Mouse (Mus musculus): Measurements from ENCODE around the gene Arhgap17. TPM values are rescaled to one million over a fixed set of nuclear protein-coding genes. Genes with fewer than 3 reads are reported as not detected.

The Arhgap17 gene
- polyA plus RNA-seq, 1 experiment from 2014 or later, result 27.0 TPM

DNA sequence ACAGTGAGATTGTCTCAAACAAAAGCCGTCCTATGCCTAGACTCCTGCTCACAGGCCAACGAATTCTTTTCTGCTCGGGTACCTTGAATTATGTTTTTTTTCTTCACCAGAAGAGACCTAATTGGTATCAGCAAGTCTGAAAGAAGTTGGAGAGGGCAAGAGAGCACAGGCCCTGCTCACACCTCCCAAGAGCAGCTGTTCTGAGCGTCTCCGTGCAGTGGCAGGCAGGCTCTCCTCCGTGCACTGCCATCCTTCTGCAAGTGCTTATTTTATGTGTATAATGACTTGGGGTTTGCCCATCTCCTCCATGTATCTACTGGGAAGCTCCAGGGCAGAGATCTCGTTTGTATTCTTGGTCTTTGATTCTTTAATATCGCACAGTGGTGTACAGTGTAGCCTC is 2.9 kb downstream of the Arhgap17 start:
- Histone ChIP-seq H3K9me3 (no peaks in the 10 kb centered on the region), H3K36me3 (no peaks in the 10 kb centered on the region), H3K27ac (no peak overlapping the region), H3K4me3 (no peak overlapping the region), H3K27me3 (ENCODE audit: insufficient read depth, poor library complexity, severe bottlenecking) (no peaks in the 10 kb centered on the region), H3K4me1 (peaks cover 45% of the 10 kb centered on the region)
- WGBS, result 80% methylated on average over 8 of the region's 8 CpGs
- DNase-seq (ENCODE audit: low spot score), result no peak

DNA sequence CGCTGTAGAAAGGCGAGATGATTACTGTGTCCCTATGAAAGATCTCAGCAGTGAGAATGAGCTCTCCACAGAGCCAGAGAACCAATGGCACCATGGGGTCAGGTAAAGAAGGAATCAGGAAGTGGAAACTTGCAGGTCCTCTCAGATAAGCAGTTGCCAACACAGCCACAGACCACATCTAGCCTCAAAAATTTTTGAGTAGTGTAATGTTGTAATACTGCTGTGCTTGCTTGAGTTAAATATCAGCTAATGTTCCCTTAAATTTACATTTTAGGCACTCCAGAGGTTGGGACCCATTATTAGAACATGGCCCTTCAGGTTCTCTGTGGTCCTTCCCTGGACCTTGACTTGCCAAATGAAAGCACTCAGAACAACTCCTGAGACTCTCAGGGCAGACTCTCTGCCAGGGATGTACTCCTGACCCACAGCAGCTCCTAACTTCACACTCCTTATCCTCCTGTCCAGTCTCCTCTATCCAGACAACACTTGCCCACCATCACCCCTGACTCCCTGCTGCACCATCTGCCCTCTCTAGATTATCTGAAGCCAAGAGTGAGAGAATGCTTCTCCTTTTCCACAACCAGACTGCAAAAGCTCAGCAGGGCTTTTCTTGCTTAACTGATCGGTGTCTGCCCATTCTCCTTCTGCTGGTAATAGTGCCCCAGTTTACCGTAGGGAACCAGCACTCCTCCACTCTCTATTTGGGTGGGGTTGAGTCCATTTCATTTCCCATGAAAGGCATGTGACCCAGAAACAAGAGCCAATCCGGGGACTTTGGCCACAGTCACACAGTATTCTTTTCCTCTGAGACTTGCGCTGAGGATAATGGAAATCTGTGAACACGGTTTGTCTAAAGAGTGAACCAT is 3.6 kb downstream of the Arhgap17 start:
- no peaks in the 10 kb centered on the region for H3K9me3 ChIP-seq
- no peaks in the 10 kb centered on the region for H3K27me3 ChIP-seq (ENCODE audit: insufficient read depth, poor library complexity, severe bottlenecking)

DNA sequence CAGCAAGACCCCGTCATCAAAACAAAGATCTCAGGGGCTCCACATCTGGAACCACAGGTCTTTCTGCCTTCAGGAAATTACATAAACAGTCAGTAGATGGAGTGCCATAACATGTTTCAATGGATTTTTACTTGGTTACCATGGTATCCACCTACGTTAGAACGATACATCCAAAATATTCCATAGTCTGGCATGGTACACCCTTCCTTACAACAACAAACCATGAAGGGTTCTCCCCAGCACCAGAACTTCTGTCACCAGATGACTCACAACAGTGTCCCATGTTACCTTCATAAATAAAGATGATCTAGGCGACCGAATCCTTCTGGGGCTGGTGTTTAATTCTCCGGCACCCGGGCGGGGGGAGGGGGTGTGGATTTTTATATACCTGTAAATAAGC is 5.7 kb downstream of the Arhgap17 start:
- no peaks in the 10 kb centered on the region for H3K9me3 ChIP-seq
- H3K4me1 ChIP-seq, result peaks cover 50% of the 10 kb centered on the region
- H3K27ac ChIP-seq, result no peak overlapping the region
- H3K4me3 ChIP-seq, result no peak overlapping the region
- no peak for DNase-seq (ENCODE audit: low spot score)
- 94% methylated on average over 8 of the region's 8 CpGs for WGBS
- no peaks in the 10 kb centered on the region for H3K36me3 ChIP-seq
- no peaks in the 10 kb centered on the region for H3K27me3 ChIP-seq (ENCODE audit: insufficient read depth, poor library complexity, severe bottlenecking)

More for the DNA sequence above, 3.6 kb downstream of the Arhgap17 start:
- 75% methylated on average over 7 of the region's 7 CpGs for WGBS
- no peak for DNase-seq (ENCODE audit: low spot score)
- no peak overlapping the region for H3K4me3 ChIP-seq
- H3K36me3 ChIP-seq, result no peaks in the 10 kb centered on the region
- H3K27ac ChIP-seq, result no peak overlapping the region
- peaks cover 45% of the 10 kb centered on the region for H3K4me1 ChIP-seq

DNA sequence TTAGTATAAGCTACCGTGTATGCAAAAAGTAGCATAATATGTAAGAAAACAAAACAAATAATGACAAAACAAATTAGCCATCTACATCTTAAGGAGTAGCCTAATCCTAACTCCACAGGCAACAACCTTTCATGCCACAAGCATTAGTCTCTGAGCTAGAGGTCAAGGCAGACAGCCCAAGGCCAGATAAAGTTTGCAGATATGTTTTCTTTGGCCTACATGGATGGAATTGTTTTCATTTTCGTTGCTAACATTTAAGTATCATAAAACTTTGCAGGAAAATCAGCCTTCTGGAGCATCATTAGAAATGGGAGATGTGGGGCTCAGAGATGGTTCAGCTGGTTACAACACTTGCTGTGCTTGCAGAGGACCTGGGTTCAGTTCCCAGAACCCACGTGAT is 6.9 kb downstream of the Arhgap17 start:
- Histone ChIP-seq H3K27ac (no peak overlapping the region), H3K4me3 (no peak overlapping the region), H3K27me3 (ENCODE audit: insufficient read depth, poor library complexity, severe bottlenecking) (no peaks in the 10 kb centered on the region), H3K9me3 (no peaks in the 10 kb centered on the region), H3K4me1 (peaks cover 40% of the 10 kb centered on the region), H3K36me3 (0 out of 2 replicates have a peak, but pooled peaks cover under 1% of the 10 kb centered on the region)
- no peak for DNase-seq (ENCODE audit: low spot score)
- WGBS, result 81% methylated on average over 3 of the region's 3 CpGs

DNA sequence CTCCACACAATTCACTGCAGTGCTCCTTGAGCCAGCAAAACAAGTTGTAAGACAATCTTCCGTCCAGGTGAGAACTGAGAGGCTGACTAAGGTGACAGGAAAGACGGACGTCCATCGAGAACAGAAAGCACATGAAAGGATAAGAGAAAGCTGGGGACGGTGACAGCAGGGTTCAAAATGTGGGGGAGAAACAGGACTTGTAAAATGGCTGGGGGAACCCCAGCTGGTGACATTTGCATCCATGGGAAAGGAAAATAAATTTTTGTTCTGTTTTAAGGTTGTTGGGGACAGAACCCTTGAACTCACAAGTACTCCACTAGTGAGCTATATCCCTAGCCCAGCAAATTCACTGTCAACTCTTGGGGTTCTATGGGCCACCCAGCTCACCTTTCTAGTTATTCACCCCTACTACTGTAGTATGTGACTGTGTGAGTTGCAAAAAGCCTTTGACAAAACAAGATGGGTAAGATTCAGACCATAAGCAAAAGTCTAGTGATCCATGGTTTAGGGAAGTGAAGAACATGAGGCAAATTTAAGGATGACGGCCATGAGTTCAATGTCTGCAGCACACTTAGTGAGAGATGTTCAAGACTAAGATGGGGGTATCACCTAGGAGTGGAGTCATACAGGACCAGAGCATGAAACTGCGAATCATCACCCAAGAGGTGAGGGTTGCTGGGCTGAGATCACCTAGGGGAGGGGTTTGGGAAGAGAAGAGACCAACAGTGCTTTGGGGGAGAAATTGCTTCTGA is 8.3 kb downstream of the Arhgap17 start:
- Histone ChIP-seq H3K4me1 (peaks cover 26% of the 10 kb centered on the region), H3K36me3 (0 out of 2 replicates have a peak, but pooled peaks cover 3% of the 10 kb centered on the region), H3K27ac (no peak overlapping the region), H3K9me3 (no peaks in the 10 kb centered on the region), H3K4me3 (no peak overlapping the region), H3K27me3 (ENCODE audit: insufficient read depth, poor library complexity, severe bottlenecking) (no peaks in the 10 kb centered on the region)
- no peak for DNase-seq (ENCODE audit: low spot score)
- 88% methylated on average over 7 of the region's 7 CpGs for WGBS

DNA sequence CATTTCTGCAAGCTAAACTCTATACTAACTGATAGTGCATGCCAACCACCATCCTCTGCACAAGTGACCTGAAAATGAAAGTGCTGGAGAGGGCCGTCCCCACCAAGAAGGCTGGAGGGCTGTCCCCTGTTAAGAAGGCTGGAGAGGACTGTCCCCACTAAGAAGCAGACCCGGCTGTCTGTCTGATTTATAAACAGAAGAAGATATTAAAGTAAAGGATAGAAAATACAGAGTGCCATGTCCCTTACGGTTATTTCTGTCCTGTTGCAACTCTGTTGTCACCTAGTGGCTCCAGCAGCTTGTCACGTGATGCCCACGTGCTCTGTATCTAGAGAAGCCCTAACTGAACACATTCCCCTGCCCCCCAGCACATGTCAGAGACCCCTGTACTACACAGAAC is 9.5 kb downstream of the Arhgap17 start:
- 59% methylated on average over 5 of the region's 5 CpGs for WGBS
- H3K4me3 ChIP-seq, result no peak overlapping the region
- H3K27me3 ChIP-seq (ENCODE audit: insufficient read depth, poor library complexity, severe bottlenecking), result no peaks in the 10 kb centered on the region
- 0 out of 2 replicates have a peak, but pooled peaks cover 3% of the 10 kb centered on the region for H3K36me3 ChIP-seq
- H3K4me1 ChIP-seq, result peaks cover 15% of the 10 kb centered on the region
- H3K27ac ChIP-seq, result no peak overlapping the region
- no peak for DNase-seq (ENCODE audit: low spot score)
- H3K9me3 ChIP-seq, result no peaks in the 10 kb centered on the region

DNA sequence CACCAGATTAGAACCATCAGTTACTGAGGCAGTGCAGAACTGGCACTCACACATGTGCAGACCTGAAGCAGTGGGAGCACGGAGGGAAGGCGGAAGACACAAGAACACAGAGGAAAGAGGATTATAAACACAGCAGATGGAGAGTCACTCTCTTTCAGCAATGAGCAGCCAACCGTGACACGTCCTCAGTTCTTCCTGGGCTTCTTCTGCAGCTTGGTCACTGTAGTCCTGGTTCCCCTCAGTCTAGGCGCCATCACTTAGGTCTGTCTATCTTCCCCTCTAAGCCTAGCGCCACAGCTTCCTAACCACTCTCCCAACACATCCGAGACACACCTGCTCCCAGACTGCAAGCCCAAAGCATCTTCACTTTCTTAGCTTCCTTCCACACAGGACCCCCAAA is 10.6 kb downstream of the Arhgap17 start:
- H3K36me3 ChIP-seq, result 0 out of 2 replicates have a peak, but pooled peaks cover 3% of the 10 kb centered on the region
- no peaks in the 10 kb centered on the region for H3K9me3 ChIP-seq
- no peaks in the 10 kb centered on the region for H3K27me3 ChIP-seq (ENCODE audit: insufficient read depth, poor library complexity, severe bottlenecking)
- H3K27ac ChIP-seq, result no peak overlapping the region
- peaks cover 18% of the 10 kb centered on the region for H3K4me1 ChIP-seq
- 81% methylated on average over 7 of the region's 7 CpGs for WGBS
- DNase-seq (ENCODE audit: low spot score), result no peak
- H3K4me3 ChIP-seq, result no peak overlapping the region

DNA sequence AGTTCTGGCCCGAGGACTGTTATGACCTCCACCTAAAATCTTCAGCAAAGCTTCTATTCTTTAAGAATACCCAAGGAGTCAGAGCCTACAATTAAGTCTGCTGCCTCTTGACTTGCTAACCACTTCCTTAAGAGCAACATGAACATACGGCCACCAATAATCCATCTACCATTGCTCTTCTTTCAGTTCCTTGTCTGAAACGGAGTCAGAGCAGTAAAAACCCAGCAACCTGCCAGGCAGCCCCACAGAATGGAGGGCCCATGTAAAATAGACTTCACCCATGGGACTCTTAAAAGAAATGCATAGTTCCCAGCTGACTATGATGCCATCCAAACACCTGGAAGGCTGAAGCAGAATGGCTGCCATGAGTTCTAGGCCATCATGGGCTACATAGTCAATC is 13.6 kb downstream of the Arhgap17 start:
- WGBS, result 90% methylated on average over 3 of the region's 3 CpGs
- Histone ChIP-seq H3K9me3 (no peaks in the 10 kb centered on the region), H3K4me3 (no peak overlapping the region), H3K27me3 (ENCODE audit: insufficient read depth, poor library complexity, severe bottlenecking) (no peaks in the 10 kb centered on the region), H3K27ac (no peak overlapping the region), H3K36me3 (0 out of 2 replicates have a peak, but pooled peaks cover 3% of the 10 kb centered on the region), H3K4me1 (peaks cover 26% of the 10 kb centered on the region)
- no peak for DNase-seq (ENCODE audit: low spot score)

DNA sequence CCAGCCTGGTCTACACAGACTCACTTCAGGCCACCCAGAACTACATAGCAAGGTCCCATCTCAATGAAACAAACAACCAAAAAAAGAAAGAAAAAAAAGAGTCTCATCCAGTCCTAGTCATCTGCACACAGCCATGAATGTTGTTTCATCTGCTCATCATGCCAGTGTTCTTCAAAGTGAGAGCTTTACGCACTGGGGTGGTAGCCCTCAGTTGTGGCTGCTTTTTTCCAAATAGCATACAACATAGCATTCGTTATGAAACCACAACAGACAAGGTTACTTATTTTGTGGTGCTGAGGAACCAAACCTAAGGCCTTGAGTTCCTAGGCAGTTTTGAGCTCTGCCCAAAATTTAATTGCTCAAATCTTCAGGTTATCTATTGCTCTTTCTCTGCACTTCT is 14.9 kb downstream of the Arhgap17 start:
- no peak overlapping the region for H3K27ac ChIP-seq
- no peak overlapping the region for H3K4me3 ChIP-seq
- 93% methylated on average over 2 of the region's 2 CpGs for WGBS
- 0 out of 2 replicates have a peak, but pooled peaks cover 3% of the 10 kb centered on the region for H3K36me3 ChIP-seq
- no peaks in the 10 kb centered on the region for H3K27me3 ChIP-seq (ENCODE audit: insufficient read depth, poor library complexity, severe bottlenecking)
- H3K4me1 ChIP-seq, result peaks cover 21% of the 10 kb centered on the region
- no peak for DNase-seq (ENCODE audit: low spot score)
- H3K9me3 ChIP-seq, result no peaks in the 10 kb centered on the region

DNA sequence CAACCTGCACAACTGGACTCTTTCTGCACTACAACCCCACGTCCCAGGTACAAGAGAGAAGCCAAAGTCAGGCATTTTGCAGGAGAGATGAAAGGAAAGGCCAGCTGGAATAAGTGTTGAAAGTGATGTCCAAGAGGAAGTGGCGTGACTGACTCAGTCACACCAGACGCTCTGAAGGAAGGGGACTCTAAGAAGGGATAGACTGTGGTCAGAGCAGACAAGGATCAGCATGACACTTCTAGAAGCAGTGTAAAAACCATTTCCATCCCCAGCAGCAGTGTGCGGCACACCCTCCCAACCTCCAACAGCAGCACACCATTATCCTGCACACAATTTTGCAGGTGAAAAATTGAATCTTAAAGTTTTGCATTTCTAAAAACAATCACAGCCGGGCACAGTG is 15.3 kb downstream of the Arhgap17 start:
- 70% methylated on average over 5 of the region's 5 CpGs for WGBS
- H3K4me3 ChIP-seq, result no peak overlapping the region

DNA sequence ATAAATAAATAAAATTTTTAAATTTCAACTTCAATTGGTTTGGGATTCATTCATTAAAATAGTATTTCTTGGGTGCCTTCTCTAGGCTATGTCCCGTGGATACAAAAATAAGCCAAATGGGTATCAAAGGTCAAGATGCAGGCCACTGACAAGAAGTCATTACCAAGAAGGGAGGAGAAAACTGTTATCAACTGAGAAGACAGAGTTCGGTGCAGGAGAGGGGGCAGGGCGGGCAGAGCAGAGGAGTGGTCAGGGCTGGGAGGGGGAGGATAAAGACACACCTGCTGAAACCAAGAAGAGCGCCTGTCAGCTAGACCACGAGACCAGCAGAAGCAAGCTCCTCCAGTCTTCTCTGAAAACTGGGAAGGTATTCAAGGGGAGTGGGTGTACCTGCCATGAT is 15.8 kb downstream of the Arhgap17 start:
- Histone ChIP-seq H3K27ac (no peak overlapping the region), H3K9me3 (no peaks in the 10 kb centered on the region), H3K36me3 (0 out of 2 replicates have a peak, but pooled peaks cover 3% of the 10 kb centered on the region), H3K4me1 (peaks cover 31% of the 10 kb centered on the region), H3K4me3 (no peak overlapping the region), H3K27me3 (ENCODE audit: insufficient read depth, poor library complexity, severe bottlenecking) (no peaks in the 10 kb centered on the region)
- whole genome bisulfite sequencing, result 52% methylated on average over 5 of the region's 5 CpGs
- DNase-seq (ENCODE audit: low spot score), result peak; percentile 87

More for the DNA sequence above, 15.3 kb downstream of the Arhgap17 start:
- Histone ChIP-seq H3K4me1 (peaks cover 25% of the 10 kb centered on the region), H3K27ac (no peak overlapping the region), H3K9me3 (no peaks in the 10 kb centered on the region), H3K36me3 (0 out of 2 replicates have a peak, but pooled peaks cover 3% of the 10 kb centered on the region), H3K27me3 (ENCODE audit: insufficient read depth, poor library complexity, severe bottlenecking) (no peaks in the 10 kb centered on the region)
- no peak for DNase-seq (ENCODE audit: low spot score)

DNA sequence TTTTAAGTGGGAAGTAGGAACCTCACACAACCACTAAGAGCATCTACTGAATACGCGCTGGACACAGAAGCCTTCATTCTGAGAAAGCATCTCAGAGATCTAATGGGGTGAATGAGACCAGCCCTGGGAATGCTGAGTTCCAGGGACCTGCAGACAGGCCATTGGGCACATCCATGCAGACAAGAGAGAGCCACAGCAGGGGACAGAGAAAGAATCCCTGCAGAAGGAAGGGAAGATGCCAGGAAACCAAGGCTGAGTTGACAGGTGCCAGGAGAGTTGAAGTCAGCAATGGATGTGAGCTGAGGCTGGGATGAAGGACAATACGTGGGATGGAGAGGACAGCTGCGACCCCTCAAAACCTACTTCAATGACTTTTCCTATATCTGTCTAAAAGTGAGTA is 16.6 kb downstream of the Arhgap17 start:
- no peaks in the 10 kb centered on the region for H3K27me3 ChIP-seq (ENCODE audit: insufficient read depth, poor library complexity, severe bottlenecking)
- 92% methylated on average over 4 of the region's 4 CpGs for WGBS
- H3K9me3 ChIP-seq, result no peaks in the 10 kb centered on the region
- peaks cover 31% of the 10 kb centered on the region for H3K4me1 ChIP-seq
- H3K4me3 ChIP-seq, result no peak overlapping the region
- 0 out of 2 replicates have a peak, but pooled peaks cover 3% of the 10 kb centered on the region for H3K36me3 ChIP-seq
- H3K27ac ChIP-seq, result peak overlapping the region; percentile 62; the same call in 1 of the 2 replicates
- no peak for DNase-seq (ENCODE audit: low spot score)

DNA sequence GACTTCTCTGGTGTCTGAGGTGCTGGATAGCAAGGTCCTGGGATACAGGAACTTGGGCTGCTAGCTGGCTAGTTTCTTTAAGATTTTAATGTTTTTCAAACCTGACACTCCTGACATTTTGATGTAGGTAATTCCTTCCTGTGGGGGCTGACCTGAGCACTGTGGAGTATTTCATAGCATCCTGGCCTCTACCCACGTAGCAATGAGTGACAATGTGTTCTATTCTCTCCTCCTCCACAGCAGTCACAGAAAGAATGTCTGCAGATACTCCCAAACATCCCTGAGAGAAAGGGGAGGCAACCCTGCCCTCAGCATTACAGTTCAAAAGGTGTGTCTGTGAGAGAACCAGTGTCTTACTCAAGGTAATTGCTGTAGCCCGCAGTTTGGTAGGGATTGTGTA is 19.5 kb downstream of the Arhgap17 start:
- no peak for DNase-seq (ENCODE audit: low spot score)
- no peaks in the 10 kb centered on the region for H3K27me3 ChIP-seq (ENCODE audit: insufficient read depth, poor library complexity, severe bottlenecking)
- H3K4me3 ChIP-seq, result no peak overlapping the region

More for the DNA sequence above, 19.5 kb downstream of the Arhgap17 start:
- H3K27ac ChIP-seq, result no peak overlapping the region
- H3K36me3 ChIP-seq, result no peaks in the 10 kb centered on the region
- 55% methylated on average over 2 of the region's 2 CpGs for WGBS
- peaks cover 35% of the 10 kb centered on the region for H3K4me1 ChIP-seq
- H3K9me3 ChIP-seq, result no peaks in the 10 kb centered on the region
